Mouse (Mus musculus): ENCODE measurements around the gene Pdzrn4. TPM values are rescaled to one million over a fixed set of nuclear protein-coding genes. Genes with fewer than 3 reads are reported as not detected.

Gene Pdzrn4
- polyA plus RNA-seq, 1 experiment, result 2.1 TPM

GRCm38 (mm10) chr15:92399278-92399677 is 2.6 kb downstream of the Pdzrn4 start:
- WGBS, result 86% methylated on average over 5 of the region's 5 CpGs
- no peak for DNase-seq
- no peak for TF ChIP-seq CTCF (IDR thresholded peaks at IDR 0.05; ENCODE audit: borderline replicate concordance, insufficient read depth, low read depth, low read length)
- no peak for TF ChIP-seq POLR2A (IDR thresholded peaks at IDR 0.05; ENCODE audit: borderline replicate concordance, insufficient read depth, low read length)
- H3K27ac ChIP-seq (ENCODE audit: insufficient read depth, low read length), result no peak overlapping the region
- H3K27me3 ChIP-seq (ENCODE audit: control insufficient read depth, insufficient read depth, low read length), result peaks cover 4% of the 10 kb centered on the region; the same call in 1 of the 2 replicates
- no peak overlapping the region for H3K4me3 ChIP-seq (replicated peaks; ENCODE audit: insufficient read depth, low read depth, low read length)
- no peaks in the 10 kb centered on the region for H3K4me1 ChIP-seq (ENCODE audit: control insufficient read depth, insufficient read depth, low read length)

GRCm38 (mm10) chr15:92401554-92401953 is 4.9 kb downstream of the Pdzrn4 start:
- H3K4me3 ChIP-seq (replicated peaks; ENCODE audit: insufficient read depth, low read depth, low read length), result no peak overlapping the region
- peaks cover 4% of the 10 kb centered on the region; the same call in 1 of the 2 replicates for H3K27me3 ChIP-seq (ENCODE audit: control insufficient read depth, insufficient read depth, low read length)
- DNase-seq, result no peak
- H3K27ac ChIP-seq (ENCODE audit: insufficient read depth, low read length), result no peak overlapping the region
- no peaks in the 10 kb centered on the region for H3K4me1 ChIP-seq (ENCODE audit: control insufficient read depth, insufficient read depth, low read length)
- TF ChIP-seq CTCF (IDR thresholded peaks at IDR 0.05; ENCODE audit: borderline replicate concordance, insufficient read depth, low read depth, low read length) (no peak), POLR2A (IDR thresholded peaks at IDR 0.05; ENCODE audit: borderline replicate concordance, insufficient read depth, low read length) (no peak)
- 22% methylated on average over 6 of the region's 6 CpGs for WGBS

- no peak overlapping the region for H3K27ac ChIP-seq (ENCODE audit: insufficient read depth, low read length)
- 40% methylated on average over 4 of the region's 4 CpGs for WGBS
- no peak for TF ChIP-seq CTCF (IDR thresholded peaks at IDR 0.05; ENCODE audit: borderline replicate concordance, insufficient read depth, low read depth, low read length)
- no peak for TF ChIP-seq POLR2A (IDR thresholded peaks at IDR 0.05; ENCODE audit: borderline replicate concordance, insufficient read depth, low read length)
- DNase-seq, result no peak
- no peaks in the 10 kb centered on the region for H3K4me1 ChIP-seq (ENCODE audit: control insufficient read depth, insufficient read depth, low read length)
- H3K4me3 ChIP-seq (replicated peaks; ENCODE audit: insufficient read depth, low read depth, low read length), result no peak overlapping the region
- H3K27me3 ChIP-seq (ENCODE audit: control insufficient read depth, insufficient read depth, low read length), result no peaks in the 10 kb centered on the region
These were observed 18.6 kb downstream of the Pdzrn4 start for GRCm38 (mm10) chr15:92415323-92415722.

- no peak overlapping the region for H3K27ac ChIP-seq (ENCODE audit: insufficient read depth, low read length)
These were observed 19.5 kb downstream of the Pdzrn4 start for GRCm38 (mm10) chr15:92416141-92416540.

GRCm38 (mm10) chr15:92416658-92417057 is 20.0 kb downstream of the Pdzrn4 start:
- Histone ChIP-seq H3K27me3 (ENCODE audit: control insufficient read depth, insufficient read depth, low read length) (no peaks in the 10 kb centered on the region), H3K4me1 (ENCODE audit: control insufficient read depth, insufficient read depth, low read length) (no peaks in the 10 kb centered on the region), H3K27ac (ENCODE audit: insufficient read depth, low read length) (no peak overlapping the region), H3K4me3 (replicated peaks; ENCODE audit: insufficient read depth, low read depth, low read length) (no peak overlapping the region)
- 42% methylated on average over 7 of the region's 7 CpGs for WGBS
- no peak for TF ChIP-seq POLR2A (IDR thresholded peaks at IDR 0.05; ENCODE audit: borderline replicate concordance, insufficient read depth, low read length)
- no peak for DNase-seq

More at GRCm38 (mm10) chr15:92416141-92416540, 19.5 kb downstream of the Pdzrn4 start:
- DNase-seq, result no peak
- 94% methylated on average over 6 of the region's 6 CpGs for WGBS
- Histone ChIP-seq H3K4me3 (replicated peaks; ENCODE audit: insufficient read depth, low read depth, low read length) (no peak overlapping the region), H3K27me3 (ENCODE audit: control insufficient read depth, insufficient read depth, low read length) (no peaks in the 10 kb centered on the region), H3K4me1 (ENCODE audit: control insufficient read depth, insufficient read depth, low read length) (no peaks in the 10 kb centered on the region)
- TF ChIP-seq POLR2A (IDR thresholded peaks at IDR 0.05; ENCODE audit: borderline replicate concordance, insufficient read depth, low read length), result no peak
- no peak for TF ChIP-seq CTCF (IDR thresholded peaks at IDR 0.05; ENCODE audit: borderline replicate concordance, insufficient read depth, low read depth, low read length)

GRCm38 (mm10) chr15:92417120-92417519 is 20.4 kb downstream of the Pdzrn4 start:
- WGBS, result 43% methylated on average over 3 of the region's 3 CpGs
- no peak for DNase-seq
- no peaks in the 10 kb centered on the region for H3K27me3 ChIP-seq (ENCODE audit: control insufficient read depth, insufficient read depth, low read length)
- no peak overlapping the region for H3K27ac ChIP-seq (ENCODE audit: insufficient read depth, low read length)
- H3K4me3 ChIP-seq (replicated peaks; ENCODE audit: insufficient read depth, low read depth, low read length), result no peak overlapping the region
- TF ChIP-seq CTCF (IDR thresholded peaks at IDR 0.05; ENCODE audit: borderline replicate concordance, insufficient read depth, low read depth, low read length), result no peak
- no peak for TF ChIP-seq POLR2A (IDR thresholded peaks at IDR 0.05; ENCODE audit: borderline replicate concordance, insufficient read depth, low read length)
- H3K4me1 ChIP-seq (ENCODE audit: control insufficient read depth, insufficient read depth, low read length), result no peaks in the 10 kb centered on the region

GRCm38 (mm10) chr15:92434605-92435004 is 37.9 kb downstream of the Pdzrn4 start:
- Histone ChIP-seq H3K27me3 (ENCODE audit: control insufficient read depth, insufficient read depth, low read length) (no peaks in the 10 kb centered on the region), H3K4me1 (ENCODE audit: control insufficient read depth, insufficient read depth, low read length) (no peaks in the 10 kb centered on the region), H3K27ac (ENCODE audit: insufficient read depth, low read length) (no peak overlapping the region), H3K4me3 (replicated peaks; ENCODE audit: insufficient read depth, low read depth, low read length) (no peak overlapping the region)
- WGBS, result 4% methylated on average over 6 of the region's 6 CpGs
- peak; percentile 51; the same call in 1 of the 2 replicates for TF ChIP-seq CTCF (IDR thresholded peaks at IDR 0.05; ENCODE audit: borderline replicate concordance, insufficient read depth, low read depth, low read length)
- no peak for TF ChIP-seq POLR2A (IDR thresholded peaks at IDR 0.05; ENCODE audit: borderline replicate concordance, insufficient read depth, low read length)
- DNase-seq, result peak in 1 of 2 experiments; percentile 20

- WGBS, result 62% methylated on average over 4 of the region's 4 CpGs
- TF ChIP-seq POLR2A (IDR thresholded peaks at IDR 0.05; ENCODE audit: borderline replicate concordance, insufficient read depth, low read length), result no peak
- no peak for TF ChIP-seq CTCF (IDR thresholded peaks at IDR 0.05; ENCODE audit: borderline replicate concordance, insufficient read depth, low read depth, low read length)
These were observed 38.6 kb downstream of the Pdzrn4 start for GRCm38 (mm10) chr15:92435306-92435705.

More at GRCm38 (mm10) chr15:92435306-92435705, 38.6 kb downstream of the Pdzrn4 start:
- Histone ChIP-seq H3K27me3 (ENCODE audit: control insufficient read depth, insufficient read depth, low read length) (no peaks in the 10 kb centered on the region), H3K4me1 (ENCODE audit: control insufficient read depth, insufficient read depth, low read length) (no peaks in the 10 kb centered on the region), H3K27ac (ENCODE audit: insufficient read depth, low read length) (no peak overlapping the region), H3K4me3 (replicated peaks; ENCODE audit: insufficient read depth, low read depth, low read length) (no peak overlapping the region)
- DNase-seq, result no peak

Data from cerebellum, adult 2 months (tissue).